Comparison of ENCODE assay signal across 30 mouse cellular contexts in the genomic region with DNA sequence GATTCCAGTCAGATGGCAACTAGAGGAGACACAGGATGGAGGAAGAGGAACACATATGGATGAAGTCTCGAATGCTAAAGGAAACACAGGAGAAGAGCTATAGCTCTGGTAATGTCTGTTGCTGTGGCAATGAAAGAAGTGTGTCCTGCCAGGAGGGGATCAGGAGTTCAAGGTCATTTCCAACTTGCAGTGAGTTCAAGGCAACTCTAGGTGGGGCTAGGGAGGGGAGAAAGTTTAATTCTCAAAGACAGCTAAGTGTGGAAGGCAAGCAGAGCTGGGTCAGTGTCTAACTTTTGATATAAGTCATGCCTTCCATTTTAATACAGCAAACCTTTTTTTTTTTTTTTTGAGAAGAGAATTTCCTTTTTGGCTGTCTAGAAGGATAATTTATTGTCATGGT.
DNase-seq lines count a peak whose midpoint lies in the region; ATAC-seq and TF ChIP-seq lines count a peak whose summit lies in the region.
"Had no signal": no experiment of that assay in that cellular context is flagged by ENCODE, and none has a peak within 500 bp of the region (broad histone marks: within the 10 kb centered on the region; RNA-seq: fewer than 3 reads in every experiment).

No protein-coding gene starts in this region.

- peak; percentile 53; the same call in 1 of the 2 replicates for ATAC-seq in neutrophil, adult 5-6 weeks (ENCODE audit: extremely low read depth, insufficient number of reproducible peaks, low FRiP score, poor library complexity, severe bottlenecking)

- no peak overlapping the region for H3K9ac ChIP-seq in heart, adult 2 months (ENCODE audit: low read depth, low read length)
- H3K9ac ChIP-seq in CH12.LX (ENCODE audit: insufficient read depth, low read depth) (no peak overlapping the region), ES-E14 (ENCODE audit: insufficient read depth, low read depth, low read length, poor library complexity, severe bottlenecking) (no peak overlapping the region)
- H3K9ac ChIP-seq: embryonic facial prominence, embryonic 13.5 days; heart, embryonic 15.5 days; hindbrain, embryonic 14.5 days; liver, embryonic 15.5 days; lung, embryonic 15.5 days; midbrain, embryonic 12.5 days had no signal

- in situ Hi-C loops in CH12.LX (cut with MboI; ENCODE audit: low pct_ligation_motif_present, low pct_unique_long_range_greater_than_20kb, low sequenced_read_pairs) (loop anchor here (10.0 to 25.0 kb wide), 2 partner anchors 185 to 338 kb away; no protein-coding TSS in a partner anchor), ES-E14 (cut with MboI; ENCODE audit: low sequenced_read_pairs in 2 of 2, unreplicated experiment in 2 of 2) (no loop called here)

- no peak overlapping the region for H3K4me3 ChIP-seq in heart, adult 2 months
- H3K4me3 ChIP-seq in CH12.LX (replicated peaks in 1 of 3; ENCODE audit: low read depth in 2 of 3, low read length in 2 of 3, poor library complexity in 1 of 3) (no peak overlapping the region), ES-E14 (ENCODE audit: insufficient read depth in 1 of 2, low read depth in 1 of 2, low read length in 2 of 2, poor library complexity in 1 of 2, severe bottlenecking in 1 of 2) (no peak overlapping the region)
- H3K4me3 ChIP-seq: embryonic facial prominence, embryonic 13.5 days; erythroblast, embryonic 14.5 days; heart, embryonic 10.5 days; heart, embryonic 15.5 days; liver, embryonic 15.5 days; lung, embryonic 15.5 days; megakaryocyte, embryonic 14.5 days; midbrain, embryonic 12.5 days had no signal

- 71% methylated on average over 1 of the region's 1 CpGs for WGBS in heart, adult 2 months

- no peak overlapping the region for H3K27ac ChIP-seq in heart, adult 2 months
- H3K27ac ChIP-seq in CH12.LX (ENCODE audit: insufficient read depth, low read depth) (no peak overlapping the region), ES-E14 (ENCODE audit: insufficient read depth, low read depth, low read length, poor library complexity, severe bottlenecking) (no peak overlapping the region)
- H3K27ac ChIP-seq: embryonic facial prominence, embryonic 13.5 days; heart, embryonic 10.5 days; heart, embryonic 15.5 days; hindbrain, embryonic 14.5 days; liver, embryonic 15.5 days; lung, embryonic 15.5 days; midbrain, embryonic 12.5 days had no signal

- H3K4me1 ChIP-seq in heart, adult 2 months (ENCODE audit: control insufficient read depth, insufficient read depth, low read length), result no peaks in the 10 kb centered on the region
- H3K4me1 ChIP-seq in CH12.LX (ENCODE audit: control insufficient read depth in 1 of 2, insufficient read depth in 2 of 2), result no peaks in the 10 kb centered on the region
- H3K4me1 ChIP-seq in ES-E14 (ENCODE audit: control insufficient read depth in 2 of 2, insufficient read depth in 2 of 2, low read length in 2 of 2, poor library complexity in 1 of 2), result no peaks in the 10 kb centered on the region
- H3K4me1 ChIP-seq: embryonic facial prominence, embryonic 13.5 days; heart, embryonic 10.5 days; heart, embryonic 15.5 days; liver, embryonic 15.5 days; midbrain, embryonic 12.5 days had no signal

- no peak for TF ChIP-seq POLR2A in heart, adult 2 months (IDR thresholded peaks at IDR 0.05; ENCODE audit: insufficient read depth, low read depth, low read length)
- no peak for TF ChIP-seq POLR2A in CH12.LX (IDR thresholded peaks at IDR 0.05; ENCODE audit: low read depth, low read length)

- H3K79me2 ChIP-seq in heart, adult 2 months (replicated peaks; ENCODE audit: control insufficient read depth, insufficient read depth, low read length), result no peaks in the 10 kb centered on the region
- H3K79me2 ChIP-seq in CH12.LX (replicated peaks; ENCODE audit: control insufficient read depth, extremely low read depth, insufficient read depth, poor library complexity, severe bottlenecking), result no peaks in the 10 kb centered on the region

- no peak for TF ChIP-seq EP300 in heart, adult 2 months (IDR thresholded peaks at IDR 0.05; ENCODE audit: insufficient read depth, low read depth, low read length)
- TF ChIP-seq EP300 in CH12.LX (IDR thresholded peaks at IDR 0.05; ENCODE audit: low read length), result no peak

- intact Hi-C loops in heart, adult 2 months (cut with DNase I), result no loop called here
- intact Hi-C loops in heart, postnatal 10 days (cut with DNase I), result no loop called here

- no peaks in the 10 kb centered on the region for H3K27me3 ChIP-seq in heart, adult 2 months (ENCODE audit: control insufficient read depth, insufficient read depth, low read length)
- H3K27me3 ChIP-seq in CH12.LX (replicated peaks), result no peaks in the 10 kb centered on the region
- H3K27me3 ChIP-seq: embryonic facial prominence, embryonic 13.5 days; heart, embryonic 15.5 days; liver, embryonic 15.5 days; lung, embryonic 15.5 days; midbrain, embryonic 12.5 days had no signal

- peak; percentile 43 for TF ChIP-seq RAD21 in CH12.LX (IDR thresholded peaks at IDR 0.05; ENCODE audit: low read depth, low read length)

- peak; percentile 21; the same call in 1 of the 2 replicates for TF ChIP-seq CTCF in heart, adult 2 months (IDR thresholded peaks at IDR 0.05)
- TF ChIP-seq CTCF in CH12.LX (conservative IDR thresholded peaks at IDR 0.05 in 1 of 2, IDR thresholded peaks at IDR 0.05 in 1 of 2; ENCODE audit: low read depth in 2 of 2, low read length in 2 of 2), result peak in 1 of 2 experiments; percentile 61; a peak in 2 of 4 replicates

- H3K36me3 ChIP-seq in heart, adult 2 months (ENCODE audit: control insufficient read depth, insufficient read depth, low read length), result no peaks in the 10 kb centered on the region
- no peaks in the 10 kb centered on the region for H3K36me3 ChIP-seq in CH12.LX (replicated peaks in 1 of 2; ENCODE audit: control insufficient read depth in 1 of 2, insufficient read depth in 1 of 2, low read length in 1 of 2)
- H3K36me3 ChIP-seq in ES-E14 (ENCODE audit: control insufficient read depth, insufficient read depth, low read length, poor library complexity, severe bottlenecking), result no peaks in the 10 kb centered on the region
- H3K36me3 ChIP-seq: embryonic facial prominence, embryonic 13.5 days; heart, embryonic 10.5 days; heart, embryonic 15.5 days; liver, embryonic 15.5 days; lung, embryonic 15.5 days; midbrain, embryonic 12.5 days had no signal

- H3K4me2 ChIP-seq in CH12.LX (ENCODE audit: insufficient read depth, low read depth, poor library complexity, severe bottlenecking), result no peak overlapping the region
- H3K4me2 ChIP-seq: embryonic facial prominence, embryonic 13.5 days; heart, embryonic 15.5 days; hindbrain, embryonic 14.5 days; liver, embryonic 15.5 days; lung, embryonic 15.5 days; midbrain, embryonic 12.5 days had no signal

- dilution Hi-C loops in CH12.LX (cut with MboI; ENCODE audit: extremely low pct_ligation_motif_present, extremely low pct_unique_long_range_greater_than_20kb, low sequenced_read_pairs), result no loop called here

- no peak for DNase-seq in heart, adult 2 months
- DNase-seq in heart, postnatal 10 days, result no peak
- DNase-seq in CH12.LX (ENCODE audit: extremely low read depth) (peak; percentile 19), ES-E14 (ENCODE audit: low read depth, low spot score) (peak; percentile 24)
- no peak for DNase-seq in adrenal gland, postnatal 14 days
- DNase-seq in ovary, adult 18-20 months (ENCODE audit: low spot score), result no peak
- DNase-seq: adrenal gland, postnatal 25 days; cerebellum, adult 11-12 months; cerebellum, adult 9-11 months; embryo, embryonic 11 days; gastrocnemius, postnatal 10 days; heart, postnatal 4 days; kidney, adult 18-20 months; kidney, postnatal 36 days; layer of hippocampus, postnatal 36 days; liver; lung, postnatal 36 days; right cerebral cortex, postnatal 25 days; thymus, adult 18-20 months; thymus, postnatal 36 days had no signal

- H3K9me3 ChIP-seq in CH12.LX (replicated peaks; ENCODE audit: low read length), result no peaks in the 10 kb centered on the region
- no peaks in the 10 kb centered on the region for H3K9me3 ChIP-seq in ES-E14 (ENCODE audit: control insufficient read depth, insufficient read depth, low read depth, low read length)
- H3K9me3 ChIP-seq: embryonic facial prominence, embryonic 13.5 days; heart, embryonic 10.5 days; heart, embryonic 15.5 days; liver, embryonic 15.5 days; lung, embryonic 15.5 days; midbrain, embryonic 12.5 days had no signal

TF ChIP-seq in CH12.LX, 34 proteins besides CTCF, POLR2A, EP300 and RAD21:
- peak; percentile 47 for TF ChIP-seq SMC3 (IDR thresholded peaks at IDR 0.05; ENCODE audit: low read depth, low read length)
- no peak for TF ChIP-seq E2F4 (IDR thresholded peaks at IDR 0.05; ENCODE audit: insufficient replicate concordance, low read depth, low read length)

TF ChIP-seq in ES-E14, 5 proteins besides CTCF, POLR2A, EP300 and RAD21:
- TF ChIP-seq HCFC1 (IDR thresholded peaks at IDR 0.05; ENCODE audit: borderline replicate concordance, insufficient read depth, low read length) (no peak), ZC3H11A (IDR thresholded peaks at IDR 0.05; ENCODE audit: borderline replicate concordance, low read depth, low read length) (no peak), ZNF384 (IDR thresholded peaks at IDR 0.05; ENCODE audit: low read depth, low read length) (no peak), CHD2 (IDR thresholded peaks at IDR 0.05; ENCODE audit: low read depth, low read length) (no peak), MAFK (IDR thresholded peaks at IDR 0.05; ENCODE audit: insufficient read depth, low read depth, low read length) (no peak)

Comparison
In these comparisons a context has a peak if more than half of its experiments do, and no peak if none do; other contexts are left out.
1. DNase-seq: peak in CH12.LX (single experiment) and ES-E14 (single experiment); none in heart, adult 2 months (0 of 2), heart, postnatal 10 days (0 of 2), adrenal gland, postnatal 14 days (single experiment) and ovary, adult 18-20 months (single experiment).